Mouse (Mus musculus) lung, postnatal 4 days (tissue): ENCODE measurements around the gene Man1b1.

Experiments
- DNase-seq, 2 experiments: peaks; one replicate each; pipeline ENCODE4 v3.0.0; 2021

Gene Man1b1

DNA sequence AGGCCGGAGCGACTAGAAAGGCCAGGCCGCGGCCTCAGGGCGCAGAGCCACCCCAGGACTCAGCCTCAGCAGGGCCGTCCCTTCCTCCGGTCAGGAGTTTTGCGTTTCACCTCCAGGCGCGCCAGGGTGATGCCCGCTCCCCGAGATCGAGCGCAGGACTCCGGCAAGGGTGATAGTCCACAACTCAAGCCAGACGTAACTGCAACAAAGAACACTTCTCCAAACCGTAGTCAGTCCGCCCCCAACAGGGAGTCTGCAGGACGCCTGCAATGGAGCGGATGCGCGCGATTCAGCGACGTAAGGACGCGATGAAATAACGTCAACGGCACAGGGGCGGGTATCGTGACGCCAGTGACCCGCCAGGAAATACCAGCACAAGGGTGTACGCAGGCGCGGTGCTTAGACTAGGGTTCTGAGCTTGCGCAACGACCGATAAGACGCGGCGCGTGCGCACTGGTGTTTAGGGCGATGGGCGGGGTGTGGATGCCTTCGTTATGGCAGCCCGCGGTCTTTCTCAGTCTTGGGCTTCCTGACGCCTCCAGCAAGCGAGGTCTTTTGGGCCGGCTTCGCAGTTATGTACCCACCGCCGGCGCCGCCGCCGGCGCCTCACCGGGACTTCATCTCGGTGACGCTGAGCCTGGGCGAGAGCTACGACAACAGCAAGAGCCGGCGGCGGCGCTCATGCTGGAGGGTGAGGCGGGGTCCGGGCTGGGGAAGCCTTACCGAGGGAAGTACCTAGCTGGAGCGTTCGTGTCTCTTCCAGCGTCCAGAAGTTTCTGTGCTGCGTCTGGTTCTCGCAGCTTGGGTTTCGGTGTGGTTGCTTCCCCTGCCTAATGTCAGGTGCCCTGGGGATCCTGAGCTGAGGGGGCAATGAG, at the start of gene Man1b1:
Gene Man1b1, plus strand, starts transcription at position 53 of the 875 bp plus-strand sequence.
- peak; percentile 99 for DNase-seq

- DNase-seq: no peak
Measured at GRCm38 (mm10) chr2:25285551-25285950, 46.6 kb upstream of the Man1b1 start.

DNA sequence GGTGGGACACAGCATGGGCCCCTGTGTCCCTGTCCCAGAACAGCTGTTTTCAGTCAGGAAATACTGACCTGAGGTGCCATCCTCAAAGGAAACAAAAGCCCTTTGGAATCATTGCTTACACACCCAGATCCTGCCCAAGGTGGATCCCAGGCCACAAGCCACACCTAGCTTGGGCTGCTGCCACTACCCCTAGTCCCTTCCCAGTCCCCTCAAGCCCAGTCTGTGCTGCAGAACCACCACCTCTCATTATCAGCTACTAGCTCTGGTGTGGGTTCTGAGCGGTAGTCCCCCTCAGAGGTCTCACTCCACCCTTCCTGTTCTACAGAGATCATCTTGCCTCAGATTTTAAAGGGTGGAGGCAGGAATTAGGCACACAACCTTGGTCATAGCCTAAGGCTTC, 45.8 kb upstream of the Man1b1 start:
- DNase-seq: no peak

DNA sequence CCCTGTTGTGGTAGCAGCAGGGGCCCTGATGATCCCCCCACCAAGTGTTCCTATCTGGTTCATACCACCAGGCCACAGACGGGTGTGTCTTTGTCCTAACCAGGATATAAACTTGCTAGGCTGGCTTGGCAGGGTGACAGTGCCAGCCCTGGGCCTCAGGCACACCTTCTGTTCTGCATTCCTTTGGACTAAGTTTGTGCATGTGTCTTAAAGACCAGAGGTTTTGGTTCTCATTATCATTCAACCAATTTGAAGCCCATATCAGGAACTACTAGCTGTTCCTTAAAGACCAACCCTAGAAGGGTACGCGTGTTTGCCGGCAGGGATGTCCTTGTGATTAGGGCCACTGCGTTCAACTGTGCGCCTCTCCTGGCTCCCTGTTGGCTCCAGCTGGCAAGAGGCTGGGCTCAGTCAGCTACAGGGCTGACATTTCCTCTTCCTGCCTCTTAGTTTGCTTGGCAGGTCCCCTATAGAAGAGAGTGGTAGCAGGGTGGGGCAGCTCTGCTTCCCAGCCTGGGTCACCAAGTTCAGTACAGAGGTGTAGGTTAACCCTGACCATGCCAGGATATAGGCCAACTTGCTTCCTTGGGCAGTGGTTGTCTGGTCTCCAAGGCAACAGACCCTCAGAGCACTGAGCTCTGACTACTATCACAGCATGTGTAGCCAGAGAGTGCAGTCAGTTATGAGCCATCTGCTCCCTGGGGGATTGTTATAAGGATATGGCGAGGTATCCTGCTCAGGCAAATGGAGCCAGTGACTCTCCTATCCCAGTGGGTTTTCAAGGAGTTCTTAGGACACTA, 45.1 kb upstream of the Man1b1 start:
- peak; percentile 62 to 80 for DNase-seq

DNA sequence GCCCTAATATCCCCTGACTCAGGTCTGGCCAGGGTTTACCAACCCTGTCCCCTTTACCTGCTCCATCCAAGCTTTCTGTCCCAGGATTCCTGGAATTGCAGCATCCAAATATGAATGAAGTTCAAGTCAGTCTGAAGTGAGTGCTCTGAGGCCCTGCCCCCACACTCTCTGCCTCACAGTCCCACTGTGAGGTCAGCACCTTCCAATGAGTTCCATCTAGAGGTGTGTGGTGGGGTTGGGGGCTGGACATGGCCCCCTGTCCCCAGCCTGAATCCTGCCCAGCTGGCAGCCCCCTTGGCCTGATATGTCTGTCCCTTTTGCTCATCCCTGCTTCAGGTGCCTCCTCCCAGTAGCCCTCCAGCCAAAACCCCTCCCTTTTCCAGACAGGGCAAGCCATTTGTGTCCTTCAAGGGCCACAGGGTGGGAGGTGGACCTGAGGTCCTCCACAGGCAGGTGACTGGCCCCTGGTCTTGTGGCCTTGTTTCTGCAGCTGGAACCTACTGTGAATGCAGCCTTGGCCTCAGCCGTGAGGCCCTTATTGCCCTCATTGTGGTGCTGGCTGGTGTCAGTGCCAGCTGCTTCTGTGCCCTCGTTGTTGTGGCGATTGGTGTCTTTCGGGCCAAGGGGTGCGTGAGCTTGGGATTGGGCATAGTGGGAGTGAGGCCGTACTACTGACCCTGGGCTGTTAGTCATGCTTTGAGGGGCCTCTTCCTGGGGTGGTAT, 44.0 kb upstream of the Man1b1 start, which contains the start of gene Tmem210:
Gene Tmem210, plus strand, starts transcription at position 219 of the 723 bp plus-strand sequence.
- DNase-seq: no peak

DNA sequence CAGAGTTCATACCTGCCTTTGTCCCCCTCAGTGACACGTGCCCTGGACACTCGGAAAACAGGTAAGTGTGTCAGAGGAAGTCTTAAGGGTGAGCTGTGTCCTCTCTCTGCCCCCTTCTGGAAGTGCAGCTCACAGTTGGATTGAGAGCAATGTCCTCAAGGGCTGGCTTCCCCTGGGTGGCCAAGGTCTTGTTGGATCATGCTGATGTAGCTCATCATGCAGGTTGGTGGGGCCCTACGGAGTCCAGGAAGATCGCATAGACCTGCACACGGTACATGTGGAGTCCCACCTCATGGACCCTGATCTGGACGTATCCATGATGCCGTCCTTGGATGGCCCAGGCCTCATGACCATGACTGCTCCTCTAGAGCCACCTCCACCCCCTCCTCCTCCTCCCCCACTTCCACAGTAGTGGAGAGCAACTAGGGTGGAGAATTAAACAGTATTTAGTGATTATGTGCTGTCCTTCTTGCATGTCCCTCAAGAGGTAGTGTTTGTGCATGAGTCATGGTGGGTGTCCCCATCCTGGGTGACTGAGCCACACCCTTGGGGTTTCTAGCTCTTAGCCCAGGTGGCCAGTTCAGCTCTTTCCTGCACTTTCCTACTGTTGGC, 43.3 kb upstream of the Man1b1 start:
- DNase-seq: no peak

DNA sequence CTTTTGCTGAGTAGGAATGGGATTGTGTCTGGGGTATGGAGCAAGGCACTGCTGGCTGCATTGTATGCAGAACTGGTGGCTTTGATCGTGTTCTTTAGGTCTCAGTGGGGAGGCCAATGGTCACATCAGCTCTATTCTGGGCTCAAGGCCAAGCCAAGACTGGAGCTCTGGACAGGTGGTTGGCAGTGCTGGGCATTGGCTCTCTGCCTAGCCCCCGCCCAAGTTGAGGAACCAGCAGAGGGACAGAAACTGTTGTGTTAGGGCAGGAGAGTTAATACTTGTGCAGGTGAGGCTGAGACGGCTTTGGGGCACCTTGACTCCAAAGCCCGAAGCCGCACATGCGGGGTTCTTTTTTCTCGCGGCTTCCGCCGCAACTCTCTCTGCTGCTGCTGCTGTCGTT, 42.5 kb upstream of the Man1b1 start, which contains the start of gene Lrrc26:
Gene Lrrc26, plus strand, starts transcription at position 265 of the 400 bp plus-strand sequence.
- peak; percentile 54 to 71 for DNase-seq

DNA sequence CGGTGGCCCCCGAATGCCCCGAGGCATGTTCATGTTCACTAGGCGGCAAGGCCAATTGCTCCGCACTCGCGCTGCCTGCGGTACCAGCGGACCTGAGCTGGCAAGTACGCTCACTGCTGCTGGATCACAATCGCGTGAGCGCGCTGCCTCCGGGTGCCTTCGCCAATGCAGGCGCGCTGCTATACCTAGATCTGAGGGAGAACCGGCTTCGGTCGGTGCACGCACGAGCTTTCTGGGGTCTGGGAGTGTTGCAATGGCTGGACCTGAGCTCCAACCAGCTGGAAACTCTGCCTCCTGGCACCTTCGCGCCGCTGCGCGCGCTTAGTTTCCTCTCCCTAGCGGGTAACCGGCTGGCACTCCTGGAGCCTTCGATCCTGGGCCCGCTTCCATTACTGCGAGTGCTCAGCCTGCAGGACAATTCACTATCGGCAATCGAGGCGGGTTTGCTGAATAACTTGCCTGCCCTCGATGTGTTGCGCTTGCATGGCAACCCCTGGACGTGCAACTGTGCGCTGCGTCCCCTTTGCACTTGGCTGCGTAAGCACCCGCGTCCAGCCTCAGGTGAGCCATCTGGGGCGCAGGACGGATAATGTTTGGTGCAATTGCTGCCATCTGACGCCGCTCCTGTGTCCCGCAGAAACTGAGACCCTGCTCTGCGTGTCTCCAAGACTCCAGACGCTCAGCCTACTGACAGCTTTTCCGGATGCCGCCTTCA, 41.9 kb upstream of the Man1b1 start:
- peak in 1 of 2 experiments; percentile 17 for DNase-seq

- peak; percentile 20 to 47 for DNase-seq
Measured at GRCm38 (mm10) chr2:25290816-25291130, 41.4 kb upstream of the Man1b1 start.

- DNase-seq: peak in 1 of 2 experiments; percentile 25
Measured at GRCm38 (mm10) chr2:25291184-25292053, 40.7 kb upstream of the Man1b1 start.

- DNase-seq: peak; percentile 22 to 47
Measured at GRCm38 (mm10) chr2:25292054-25292544, 40.0 kb upstream of the Man1b1 start.

GRCm38 (mm10) chr2:25292856-25293255, 39.3 kb upstream of the Man1b1 start:
- DNase-seq: peak; percentile 67 to 82

DNA sequence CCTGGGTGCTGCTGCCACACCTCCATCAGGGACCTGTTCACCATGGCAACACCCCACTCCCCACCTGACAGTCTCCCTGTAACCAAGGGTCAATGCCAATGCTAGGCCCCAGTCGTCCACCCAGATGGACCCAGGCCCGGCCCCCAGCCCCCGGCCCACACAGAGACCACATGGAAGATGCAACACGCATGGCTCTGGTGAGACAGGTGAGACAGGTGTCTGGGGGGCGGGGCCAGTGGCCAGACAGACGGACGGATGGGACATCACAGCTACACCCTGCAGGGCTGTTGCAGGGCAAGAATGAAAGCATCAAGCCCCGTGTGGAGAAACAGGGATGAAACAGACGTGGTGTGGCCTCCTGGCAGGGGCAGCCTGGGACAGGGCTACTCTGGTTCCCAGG, 38.4 kb upstream of the Man1b1 start:
- no peak for DNase-seq

DNA sequence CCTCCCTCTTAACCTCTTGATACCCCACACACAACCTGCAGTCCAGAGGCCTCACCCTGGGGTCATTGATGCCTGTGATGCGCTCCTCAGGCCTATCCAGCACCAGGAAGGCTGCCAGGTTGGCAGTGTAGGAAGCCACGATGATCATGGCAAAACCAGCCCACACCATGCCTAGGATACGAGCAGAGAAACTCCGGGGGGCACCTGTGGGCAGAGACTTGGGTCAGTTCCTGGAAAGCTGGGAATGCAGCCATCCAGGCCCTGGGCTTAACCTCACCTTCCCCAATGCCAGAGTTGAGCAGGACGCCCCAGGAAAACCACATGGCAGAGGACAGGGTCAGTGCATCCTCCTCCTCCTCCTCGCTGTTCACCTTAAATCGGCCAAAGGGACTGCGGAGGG, 35.0 kb upstream of the Man1b1 start:
- DNase-seq: no peak

GRCm38 (mm10) chr2:25298046-25298445, 34.1 kb upstream of the Man1b1 start:
- no peak for DNase-seq

GRCm38 (mm10) chr2:25303452-25303851, 28.7 kb upstream of the Man1b1 start:
- no peak for DNase-seq

GRCm38 (mm10) chr2:25303931-25304656, 28.0 kb upstream of the Man1b1 start:
- no peak for DNase-seq

DNA sequence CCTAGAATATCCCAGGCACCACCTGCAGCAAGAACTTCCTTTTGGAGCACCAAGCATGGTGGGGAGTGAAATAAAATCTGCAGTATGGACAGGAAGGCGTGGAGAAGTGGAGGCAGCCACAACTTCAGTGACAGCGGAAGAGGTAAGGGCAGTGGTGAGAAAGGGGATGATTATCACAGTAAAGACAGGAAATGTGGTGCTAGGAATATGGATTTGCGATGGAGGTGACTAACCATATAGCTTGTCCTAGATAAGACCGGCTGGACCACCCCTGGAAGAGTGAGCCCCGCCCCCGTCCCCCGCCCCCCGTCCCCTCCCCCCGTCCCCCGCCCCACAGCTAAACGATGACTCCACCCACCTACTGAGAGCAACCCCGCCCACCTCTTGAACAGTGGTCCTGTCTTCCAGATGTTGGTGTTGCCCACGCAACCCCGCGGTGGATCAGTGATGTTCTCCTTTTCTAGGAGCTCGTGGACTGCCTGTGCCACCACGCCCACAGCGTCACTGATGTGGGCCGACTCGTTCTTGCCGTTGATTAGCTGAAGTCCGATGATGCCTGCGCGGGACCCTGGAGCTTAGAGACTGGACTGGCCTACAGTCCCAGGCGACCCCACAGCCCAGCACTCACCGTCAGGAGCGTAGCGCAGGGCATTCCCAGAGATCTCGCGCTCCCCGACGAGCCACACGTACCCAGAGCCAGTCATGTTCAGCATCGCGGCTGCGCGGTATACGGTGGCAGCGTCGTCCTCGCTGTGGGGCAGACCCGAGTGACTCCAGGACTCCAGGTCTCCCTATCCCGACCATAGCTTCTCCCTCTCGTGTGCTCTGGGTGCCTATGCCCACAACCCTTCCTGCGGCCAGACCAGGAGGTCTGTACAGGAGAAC, 27.2 kb upstream of the Man1b1 start:
- peak; percentile 28 to 49 for DNase-seq
